Mouse (Mus musculus): ENCODE measurements around the gene Cnn3. TPM values are rescaled to one million over a fixed set of nuclear protein-coding genes. Genes with fewer than 3 reads are reported as not detected.

Gene Cnn3
- total and polyA plus RNA-seq, 2 experiments from 2014 or later = 180 to 317 TPM

- Histone ChIP-seq H3K9me3 (ENCODE audit: low read length) (no peaks in the 10 kb centered on the region), H3K27me3 (ENCODE audit: insufficient read depth, low read length) (no peaks in the 10 kb centered on the region), H3K4me3 (ENCODE audit: low read length) (peak overlapping the region; percentile 86), H3K4me1 (ENCODE audit: insufficient read depth, low read length) (peaks cover 12% of the 10 kb centered on the region; the same call in 1 of the 2 replicates), H3K4me2 (ENCODE audit: low read depth, low read length) (peak overlapping the region; percentile 88), H3K36me3 (ENCODE audit: insufficient read depth, low read length) (no peaks in the 10 kb centered on the region), H3K27ac (peak overlapping the region; percentile 92; the same call in 1 of the 2 replicates), H3K9ac (replicated peaks; ENCODE audit: low read length) (0 out of 2 replicates have a peak overlapping the region, but pooled peaks have one; percentile 91)
- TF ChIP-seq CTCF (IDR thresholded peaks at IDR 0.05; ENCODE audit: low read depth) = no peak
- whole genome bisulfite sequencing = 40% methylated on average over 11 of the region's 11 CpGs
- DNase-seq (ENCODE audit: low spot score) = no peak
- ATAC-seq = no peak
Measured at GRCm38 (mm10) chr3:121428696-121429259, 2.5 kb downstream of the Cnn3 start.

- ATAC-seq (no peak), DNase-seq (ENCODE audit: low spot score) (no peak)
- no peaks in the 10 kb centered on the region for H3K9me3 ChIP-seq (ENCODE audit: low read length)
- H3K36me3 ChIP-seq (ENCODE audit: insufficient read depth, low read length) = no peaks in the 10 kb centered on the region
- H3K4me2 ChIP-seq (ENCODE audit: low read depth, low read length) = peak overlapping the region; percentile 88
- no peak for TF ChIP-seq CTCF (IDR thresholded peaks at IDR 0.05; ENCODE audit: low read depth)
- H3K4me1 ChIP-seq (ENCODE audit: insufficient read depth, low read length) = peaks cover 12% of the 10 kb centered on the region; the same call in 1 of the 2 replicates
- H3K9ac ChIP-seq (replicated peaks; ENCODE audit: low read length) = no peak overlapping the region
- H3K27ac ChIP-seq = no peak overlapping the region
- peak overlapping the region; percentile 86 for H3K4me3 ChIP-seq (ENCODE audit: low read length)
- WGBS = 17% methylated on average over 3 of the region's 3 CpGs
- H3K27me3 ChIP-seq (ENCODE audit: insufficient read depth, low read length) = no peaks in the 10 kb centered on the region
Measured at GRCm38 (mm10) chr3:121429469-121429868, 3.2 kb downstream of the Cnn3 start.

GRCm38 (mm10) chr3:121430289-121430936, 4.1 kb downstream of the Cnn3 start:
- Histone ChIP-seq H3K4me2 (ENCODE audit: low read depth, low read length) (peak overlapping the region; percentile 88), H3K9me3 (ENCODE audit: low read length) (no peaks in the 10 kb centered on the region), H3K4me3 (ENCODE audit: low read length) (peak overlapping the region; percentile 86; the same call in 1 of the 2 replicates), H3K9ac (replicated peaks; ENCODE audit: low read length) (no peak overlapping the region), H3K27me3 (ENCODE audit: insufficient read depth, low read length) (no peaks in the 10 kb centered on the region), H3K27ac (peak overlapping the region; percentile 17; the same call in 1 of the 2 replicates), H3K36me3 (ENCODE audit: insufficient read depth, low read length) (no peaks in the 10 kb centered on the region), H3K4me1 (ENCODE audit: insufficient read depth, low read length) (peaks cover 12% of the 10 kb centered on the region; the same call in 1 of the 2 replicates)
- TF ChIP-seq CTCF (IDR thresholded peaks at IDR 0.05; ENCODE audit: low read depth) = no peak
- ATAC-seq = no peak
- DNase-seq (ENCODE audit: low spot score) = no peak
- WGBS = 35% methylated on average over 7 of the region's 7 CpGs

GRCm38 (mm10) chr3:121433359-121433758, 7.1 kb downstream of the Cnn3 start:
- peaks cover 10% of the 10 kb centered on the region; the same call in 1 of the 2 replicates for H3K4me1 ChIP-seq (ENCODE audit: insufficient read depth, low read length)
- TF ChIP-seq CTCF (IDR thresholded peaks at IDR 0.05; ENCODE audit: low read depth) = no peak
- no peaks in the 10 kb centered on the region for H3K27me3 ChIP-seq (ENCODE audit: insufficient read depth, low read length)
- no peak overlapping the region for H3K27ac ChIP-seq
- H3K9ac ChIP-seq (replicated peaks; ENCODE audit: low read length) = no peak overlapping the region
- DNase-seq (ENCODE audit: low spot score) = no peak
- no peak overlapping the region for H3K4me2 ChIP-seq (ENCODE audit: low read depth, low read length)
- no peaks in the 10 kb centered on the region for H3K36me3 ChIP-seq (ENCODE audit: insufficient read depth, low read length)
- WGBS = 85% methylated on average over 6 of the region's 6 CpGs
- H3K4me3 ChIP-seq (ENCODE audit: low read length) = no peak overlapping the region
- no peak for ATAC-seq
- H3K9me3 ChIP-seq (ENCODE audit: low read length) = no peaks in the 10 kb centered on the region

- Histone ChIP-seq H3K9ac (replicated peaks; ENCODE audit: low read length) (no peak overlapping the region), H3K4me1 (ENCODE audit: insufficient read depth, low read length) (peaks cover 4% of the 10 kb centered on the region; the same call in 1 of the 2 replicates), H3K27ac (peak overlapping the region; percentile 17; the same call in 1 of the 2 replicates), H3K9me3 (ENCODE audit: low read length) (no peaks in the 10 kb centered on the region), H3K4me3 (ENCODE audit: low read length) (no peak overlapping the region), H3K27me3 (ENCODE audit: insufficient read depth, low read length) (no peaks in the 10 kb centered on the region), H3K36me3 (ENCODE audit: insufficient read depth, low read length) (no peaks in the 10 kb centered on the region), H3K4me2 (ENCODE audit: low read depth, low read length) (no peak overlapping the region)
- no peak for DNase-seq (ENCODE audit: low spot score)
- TF ChIP-seq CTCF (IDR thresholded peaks at IDR 0.05; ENCODE audit: low read depth) = no peak
- WGBS = 42% methylated on average over 8 of the region's 8 CpGs
- no peak for ATAC-seq
Measured at GRCm38 (mm10) chr3:121433968-121434533, 7.8 kb downstream of the Cnn3 start.

GRCm38 (mm10) chr3:121435296-121435695, 9.0 kb downstream of the Cnn3 start:
- peak overlapping the region; percentile 27; the same call in 1 of the 2 replicates for H3K27ac ChIP-seq
- no peak for TF ChIP-seq CTCF (IDR thresholded peaks at IDR 0.05; ENCODE audit: low read depth)
- H3K27me3 ChIP-seq (ENCODE audit: insufficient read depth, low read length) = no peaks in the 10 kb centered on the region
- H3K4me2 ChIP-seq (ENCODE audit: low read depth, low read length) = peak overlapping the region; percentile 25; the same call in 1 of the 2 replicates
- ATAC-seq = peak; percentile 67
- no peak overlapping the region for H3K9ac ChIP-seq (replicated peaks; ENCODE audit: low read length)
- no peak for DNase-seq (ENCODE audit: low spot score)
- no peak overlapping the region for H3K4me3 ChIP-seq (ENCODE audit: low read length)
- no peaks in the 10 kb centered on the region for H3K4me1 ChIP-seq (ENCODE audit: insufficient read depth, low read length)
- no peaks in the 10 kb centered on the region for H3K9me3 ChIP-seq (ENCODE audit: low read length)
- H3K36me3 ChIP-seq (ENCODE audit: insufficient read depth, low read length) = no peaks in the 10 kb centered on the region
- WGBS = 56% methylated on average over 5 of the region's 5 CpGs

Data from hindbrain, postnatal 0 days (tissue).